Mouse (Mus musculus) CH12.LX (cell line): ENCODE results near the gene Rasgef1c. TPM values are rescaled to one million over a fixed set of nuclear protein-coding genes. Genes with fewer than 3 reads are reported as not detected.

Experiments used
- DNase-seq: peaks from one replicate; pipeline ENCODE4 v3.0.0-alpha.2; 2013; ENCODE audit errors: extremely low read depth
- H3K27ac ChIP-seq: 2 replicates; pipeline ENCODE4 v1.5.1; 2012; ENCODE audit warnings: low read depth, mild to moderate bottlenecking, control low read depth, moderate library complexity; ENCODE audit not compliant: insufficient read depth
- H3K27me3 ChIP-seq: replicated peaks from 2 replicates; pipeline ENCODE3; 2012; ENCODE audit warnings: inconsistent platforms
- H3K36me3 ChIP-seq, 2 experiments: replicated peaks in 1 of 2; 2 replicates each; pipeline versions ENCODE3 to v1.6.1; 2012; ENCODE audit warnings: inconsistent platforms in 1 of 2, low read length in 1 of 2, mild to moderate bottlenecking in 1 of 2, mixed read lengths in 1 of 2, moderate library complexity in 1 of 2; ENCODE audit not compliant: control insufficient read depth in 1 of 2, insufficient read depth in 1 of 2
- H3K4me1 ChIP-seq, 2 experiments: 2 replicates each; pipeline ENCODE4 v1.6.1; 2012; ENCODE audit warnings: inconsistent platforms in 1 of 2, moderate library complexity in 1 of 2; ENCODE audit not compliant: insufficient read depth in 2 of 2, control insufficient read depth in 1 of 2
- H3K4me2 ChIP-seq: 2 replicates; pipeline ENCODE4 v1.6.1; 2012; ENCODE audit warnings: low read depth, mild to moderate bottlenecking, control low read depth; ENCODE audit not compliant: poor library complexity, insufficient read depth, severe bottlenecking
- H3K4me3 ChIP-seq, 3 experiments: fragments of 150-350 bp in 1 of 3; sonication (generic) in 1 of 3; replicated peaks in 1 of 3; 2 replicates each; pipeline versions ENCODE3 to v1.5.1; 2011 to 2012; ENCODE audit warnings: low read depth in 2 of 3, low read length in 2 of 3, mild to moderate bottlenecking in 2 of 3, moderate library complexity in 2 of 3, control low read depth in 1 of 3, improper control_type of control experiment in 1 of 3, inconsistent platforms in 1 of 3, mixed read lengths in 1 of 3; ENCODE audit not compliant: poor library complexity in 1 of 3
- H3K79me2 ChIP-seq: replicated peaks from 2 replicates; pipeline ENCODE4 v1.6.1; 2012; ENCODE audit warnings: mild to moderate bottlenecking, moderate library complexity; ENCODE audit not compliant: control insufficient read depth, poor library complexity, insufficient read depth, severe bottlenecking; ENCODE audit errors: extremely low read depth
- H3K9ac ChIP-seq: 2 replicates; pipeline ENCODE4 v1.6.1; 2012; ENCODE audit warnings: low read depth, mild to moderate bottlenecking, control low read depth, moderate library complexity; ENCODE audit not compliant: insufficient read depth
- H3K9me3 ChIP-seq: replicated peaks from 2 replicates; pipeline ENCODE3; 2012; ENCODE audit warnings: low read length, inconsistent platforms, mixed read lengths
- CHD1 ChIP-seq: IDR thresholded peaks from 2 replicates; pipeline ENCODE4 v1.6.1; 2012; ENCODE audit warnings: low read depth, low read length, improper control_type of control experiment, inconsistent platforms
- CTCF ChIP-seq, 2 experiments: IDR thresholded peaks in 1 of 2; conservative IDR thresholded peaks in 1 of 2; 2 replicates each; pipeline ENCODE4 v1.5.1; 2011 to 2012; ENCODE audit warnings: low read depth in 2 of 2, low read length in 2 of 2, improper control_type of control experiment in 1 of 2, inconsistent platforms in 1 of 2, mild to moderate bottlenecking in 1 of 2, moderate library complexity in 1 of 2
- E2F4 ChIP-seq: IDR thresholded peaks from 2 replicates; pipeline ENCODE4 v1.6.1; 2011; ENCODE audit warnings: low read depth, low read length, improper control_type of control experiment; ENCODE audit not compliant: insufficient replicate concordance
- ELF1 ChIP-seq: IDR thresholded peaks from 2 replicates; pipeline ENCODE4 v1.6.1; 2014; ENCODE audit warnings: low read depth, mild to moderate bottlenecking, inconsistent platforms, low read length, improper control_type of control experiment
- EP300 ChIP-seq: IDR thresholded peaks from 2 replicates; pipeline ENCODE4 v1.6.1; 2011; ENCODE audit warnings: low read length, improper control_type of control experiment
- ETS1 ChIP-seq: conservative IDR thresholded peaks from 2 replicates; pipeline ENCODE4 v1.6.1; 2012; ENCODE audit warnings: low read depth, mild to moderate bottlenecking, inconsistent platforms, low read length, improper control_type of control experiment, moderate library complexity
- GABPA ChIP-seq: IDR thresholded peaks from 2 replicates; pipeline ENCODE4 v1.6.1; 2012; ENCODE audit warnings: low read depth, low read length, improper control_type of control experiment, inconsistent platforms; ENCODE audit not compliant: insufficient replicate concordance
- IRF4 ChIP-seq: IDR thresholded peaks from 2 replicates; pipeline ENCODE4 v1.6.1; 2014; ENCODE audit warnings: low read depth, mild to moderate bottlenecking, inconsistent platforms, low read length, improper control_type of control experiment
- MAZ ChIP-seq: IDR thresholded peaks from 2 replicates; pipeline ENCODE4 v1.6.1; 2012; ENCODE audit warnings: low read depth, mild to moderate bottlenecking, inconsistent platforms, low read length, improper control_type of control experiment, moderate library complexity
- PAX5 ChIP-seq: IDR thresholded peaks from 2 replicates; pipeline ENCODE4 v1.6.1; 2012; ENCODE audit warnings: low read length, inconsistent platforms, mixed read lengths
- POLR2A ChIP-seq: IDR thresholded peaks from 2 replicates; pipeline ENCODE4 v1.6.1; 2011; ENCODE audit warnings: low read depth, mild to moderate bottlenecking, improper control_type of control experiment, low read length
- POLR2AphosphoS2 ChIP-seq: IDR thresholded peaks from 2 replicates; pipeline ENCODE4 v1.6.1; 2011; ENCODE audit warnings: low read depth, low read length, improper control_type of control experiment
- RAD21 ChIP-seq: IDR thresholded peaks from 2 replicates; pipeline ENCODE4 v1.6.1; 2011; ENCODE audit warnings: low read depth, mild to moderate bottlenecking, low read length, improper control_type of control experiment, moderate library complexity
- RCOR1 ChIP-seq: conservative IDR thresholded peaks from 2 replicates; pipeline ENCODE4 v1.6.1; 2012; ENCODE audit warnings: low read depth, mild to moderate bottlenecking, inconsistent platforms, low read length, improper control_type of control experiment
- SIN3A ChIP-seq: IDR thresholded peaks from 2 replicates; pipeline ENCODE4 v1.6.1; 2012; ENCODE audit warnings: low read length, improper control_type of control experiment, inconsistent platforms
- SMC3 ChIP-seq: IDR thresholded peaks from 2 replicates; pipeline ENCODE4 v1.6.1; 2011; ENCODE audit warnings: low read depth, low read length, improper control_type of control experiment
- TCF12 ChIP-seq: IDR thresholded peaks from 2 replicates; pipeline ENCODE4 v1.6.1; 2014; ENCODE audit warnings: low read depth, mild to moderate bottlenecking, inconsistent platforms, low read length, improper control_type of control experiment
- UBTF ChIP-seq: IDR thresholded peaks from 2 replicates; pipeline ENCODE4 v1.6.1; 2012; ENCODE audit warnings: low read depth, mild to moderate bottlenecking, inconsistent platforms, low read length, improper control_type of control experiment, moderate library complexity
- ZC3H11A ChIP-seq: IDR thresholded peaks from 2 replicates; pipeline ENCODE4 v1.6.1; 2012; ENCODE audit warnings: low read depth, mild to moderate bottlenecking, inconsistent platforms, low read length, improper control_type of control experiment
- ZMIZ1 ChIP-seq: IDR thresholded peaks from 2 replicates; pipeline ENCODE4 v1.6.1; 2012; ENCODE audit warnings: low read depth, mild to moderate bottlenecking, inconsistent platforms, low read length, improper control_type of control experiment
- ZNF384 ChIP-seq: IDR thresholded peaks from 2 replicates; pipeline ENCODE4 v1.6.1; 2012; ENCODE audit warnings: low read depth, low read length, improper control_type of control experiment, inconsistent platforms
- dilution Hi-C: fragments of 300-500 bp; cut with MboI; formaldehyde crosslinking; loops from 2 replicates; pipeline ENCODE4 v1.14.3; 2020; ENCODE audit warnings: low sequenced_read_pairs; ENCODE audit not compliant: extremely low pct_unique_long_range_greater_than_20kb, extremely low pct_ligation_motif_present
- in situ Hi-C: fragments of 300-500 bp; cut with MboI; formaldehyde crosslinking; loops from 3 replicates; pipeline ENCODE4 v1.14.3; 2019; ENCODE audit warnings: low sequenced_read_pairs, low pct_ligation_motif_present, low pct_unique_long_range_greater_than_20kb, mixed read lengths
- polyA plus RNA-seq: library from polyadenylated mRNA; unstranded; fragments of >175 nt; gene quantifications from 2 replicates; pipeline ENCODE4 v1.2.1, GENCODE M21; 2012; ENCODE audit warnings: low read depth; ENCODE audit not compliant: insufficient read length
- total RNA-seq, 2 experiments: library from RNA; depleted of rRNA; stranded (reverse); fragments of 300-350 nt in 1 of 2; fragments of >200 nt in 1 of 2; gene quantifications; 2 replicates each; pipeline ENCODE4 v1.2.3; 2012 to 2014

The Rasgef1c gene
- total and polyA plus RNA-seq, 3 experiments, result not detected

DNA sequence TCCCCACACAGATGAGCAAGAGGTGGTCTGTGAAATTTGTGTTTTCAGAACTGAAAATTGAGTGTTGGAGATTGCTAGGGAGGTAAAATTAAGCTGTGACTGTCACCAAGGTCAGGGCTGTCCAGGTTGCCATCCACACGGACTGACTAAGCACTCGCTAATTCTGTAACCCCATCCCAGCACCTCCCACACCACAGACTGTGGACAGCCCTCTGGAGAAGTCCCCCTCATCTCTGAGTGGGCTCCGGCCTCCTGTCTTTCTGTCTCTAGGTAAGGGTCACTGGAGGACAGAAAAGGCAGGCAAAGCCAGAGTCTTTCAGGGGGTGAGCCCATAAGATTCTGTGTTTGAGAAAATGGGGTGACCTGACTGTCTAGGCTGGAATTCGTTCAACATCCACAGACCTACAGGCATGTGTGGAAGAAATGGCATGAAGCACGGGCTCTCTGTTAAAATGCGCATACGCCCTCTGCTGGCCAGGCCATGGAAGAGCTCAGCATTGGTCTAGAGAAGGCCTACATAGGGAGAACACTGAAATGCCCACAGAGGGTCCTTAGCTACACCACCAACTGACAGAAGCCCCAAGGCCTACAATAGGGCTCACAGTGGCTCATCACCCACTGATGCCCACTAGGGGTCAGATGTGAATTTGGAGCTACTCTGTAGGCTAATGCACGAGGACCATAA, 54.1 kb downstream of the Rasgef1c start:
- in situ Hi-C loops, result loop anchor here (5.0 kb wide), 1 partner anchor 238 kb away; no protein-coding TSS in a partner anchor
- H3K4me3 ChIP-seq, result no peak overlapping the region
- H3K4me2 ChIP-seq, result no peak overlapping the region
- dilution Hi-C loops, result no loop called here
- TF ChIP-seq CTCF (conservative IDR thresholded peaks at IDR 0.05 in 1 of 2, IDR thresholded peaks at IDR 0.05 in 1 of 2; ENCODE audit: low read depth in 2 of 2, low read length in 2 of 2) (peak; percentile 97 to 99), SMC3 (peak; percentile 83), ZC3H11A (peak; percentile 51), IRF4 (peak; percentile 18; the same call in 1 of the 2 replicates), GABPA (no peak), ZNF384 (no peak), RAD21 (peak; percentile 92)
- peaks cover 82% of the 10 kb centered on the region for H3K27me3 ChIP-seq
- DNase-seq, result peak; percentile 81
- H3K36me3 ChIP-seq, result no peaks in the 10 kb centered on the region
- H3K9me3 ChIP-seq, result no peaks in the 10 kb centered on the region
- H3K27ac ChIP-seq, result no peak overlapping the region
- no peak overlapping the region for H3K9ac ChIP-seq
- no peaks in the 10 kb centered on the region for H3K4me1 ChIP-seq
- H3K79me2 ChIP-seq, result no peaks in the 10 kb centered on the region

DNA sequence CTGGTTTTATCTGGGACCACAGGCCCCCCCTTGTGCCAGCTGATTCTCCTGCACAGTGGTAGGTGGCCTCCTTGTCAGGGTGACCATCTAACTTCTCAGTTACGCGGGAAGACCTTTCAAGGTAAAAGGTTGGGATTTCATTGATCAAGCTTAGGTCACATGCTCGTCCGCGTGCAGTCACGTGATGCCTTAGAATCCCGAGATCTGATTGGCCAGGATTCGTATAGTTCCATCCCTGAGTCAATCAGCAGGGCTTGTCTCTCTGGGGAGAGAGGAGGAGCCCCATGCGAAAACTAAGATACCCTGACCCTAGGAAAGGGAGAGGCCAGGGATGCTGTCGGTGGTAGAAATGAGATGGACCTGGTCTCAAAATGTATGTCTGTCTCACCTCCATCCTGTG, 56.4 kb downstream of the Rasgef1c start:
- no peaks in the 10 kb centered on the region for H3K9me3 ChIP-seq
- no peaks in the 10 kb centered on the region for H3K36me3 ChIP-seq
- H3K4me3 ChIP-seq, result no peak overlapping the region
- no peak for DNase-seq
- in situ Hi-C loops, result loop anchor here (5.0 kb wide), 1 partner anchor 241 kb away; no protein-coding TSS in a partner anchor
- no peak for TF ChIP-seq ELF1
- no peak for TF ChIP-seq TCF12
- TF ChIP-seq ZMIZ1, result no peak
- TF ChIP-seq RAD21, result no peak
- no peak for TF ChIP-seq EP300
- no peak for TF ChIP-seq E2F4
- TF ChIP-seq UBTF, result no peak
- TF ChIP-seq SMC3, result no peak
- TF ChIP-seq RCOR1, result no peak
- TF ChIP-seq ZC3H11A, result no peak
- no peak for TF ChIP-seq IRF4
- no peak for TF ChIP-seq ETS1
- no peak for TF ChIP-seq CHD1
- no peak for TF ChIP-seq MAZ
- TF ChIP-seq GABPA, result no peak
- TF ChIP-seq POLR2A, result no peak
- no peak for TF ChIP-seq POLR2AphosphoS2
- TF ChIP-seq SIN3A, result no peak
- TF ChIP-seq PAX5, result no peak
- H3K27ac ChIP-seq, result no peak overlapping the region
- H3K79me2 ChIP-seq, result no peaks in the 10 kb centered on the region
- H3K9ac ChIP-seq, result no peak overlapping the region
- peaks cover 82% of the 10 kb centered on the region for H3K27me3 ChIP-seq
- dilution Hi-C loops, result no loop called here
- no peak overlapping the region for H3K4me2 ChIP-seq
- H3K4me1 ChIP-seq, result no peaks in the 10 kb centered on the region
